Mouse (Mus musculus): Measurements from ENCODE around the gene Rpl37. TPM values are rescaled to one million over a fixed set of nuclear protein-coding genes. Genes with fewer than 3 reads are reported as not detected.

The Rpl37 gene
- total and polyA plus RNA-seq, 3 experiments = 646 to 1,787 (median 1,083) TPM

GRCm38 (mm10) chr15:5156355-5156754, 39.9 kb downstream of the Rpl37 start:
- Histone ChIP-seq H3K27me3 (replicated peaks) (no peaks in the 10 kb centered on the region), H3K9me3 (replicated peaks; ENCODE audit: low read length) (no peaks in the 10 kb centered on the region), H3K4me3 (replicated peaks in 1 of 3; ENCODE audit: low read depth in 2 of 3, low read length in 2 of 3, poor library complexity in 1 of 3) (no peak overlapping the region), H3K4me1 (ENCODE audit: control insufficient read depth in 1 of 2, insufficient read depth in 2 of 2) (peaks cover 3 to 57% of the 10 kb centered on the region in 2 experiments; a peak in 3 of 4 replicates), H3K79me2 (replicated peaks; ENCODE audit: control insufficient read depth, extremely low read depth, insufficient read depth, poor library complexity, severe bottlenecking) (peaks cover 40% of the 10 kb centered on the region), H3K9ac (ENCODE audit: insufficient read depth, low read depth) (no peak overlapping the region), H3K27ac (ENCODE audit: insufficient read depth, low read depth) (no peak overlapping the region), H3K4me2 (ENCODE audit: insufficient read depth, low read depth, poor library complexity, severe bottlenecking) (no peak overlapping the region), H3K36me3 (replicated peaks in 1 of 2; ENCODE audit: control insufficient read depth in 1 of 2, insufficient read depth in 1 of 2, low read length in 1 of 2) (peaks cover 12 to 26% of the 10 kb centered on the region in 2 experiments)
- in situ Hi-C loops (cut with MboI; ENCODE audit: low pct_ligation_motif_present, low pct_unique_long_range_greater_than_20kb, low sequenced_read_pairs) (no loop called here), dilution Hi-C loops (cut with MboI; ENCODE audit: extremely low pct_ligation_motif_present, extremely low pct_unique_long_range_greater_than_20kb, low sequenced_read_pairs) (no loop called here)
- TF ChIP-seq MAFK (IDR thresholded peaks at IDR 0.05; ENCODE audit: insufficient replicate concordance, low read length) = 0 out of 2 replicates have a peak, but pooled peaks have one; percentile 18
- TF ChIP-seq MAZ (IDR thresholded peaks at IDR 0.05; ENCODE audit: low read depth, low read length) = no peak
- no peak for DNase-seq (ENCODE audit: extremely low read depth)

GRCm38 (mm10) chr15:5157386-5157785, 40.9 kb downstream of the Rpl37 start:
- no peaks in the 10 kb centered on the region for H3K9me3 ChIP-seq (replicated peaks; ENCODE audit: low read length)
- H3K4me1 ChIP-seq (ENCODE audit: control insufficient read depth in 1 of 2, insufficient read depth in 2 of 2) = peaks cover 3 to 54% of the 10 kb centered on the region in 2 experiments; a peak in 3 of 4 replicates
- no peak overlapping the region for H3K9ac ChIP-seq (ENCODE audit: insufficient read depth, low read depth)
- no peak overlapping the region for H3K27ac ChIP-seq (ENCODE audit: insufficient read depth, low read depth)
- no peak overlapping the region for H3K4me2 ChIP-seq (ENCODE audit: insufficient read depth, low read depth, poor library complexity, severe bottlenecking)
- TF ChIP-seq MYC (IDR thresholded peaks at IDR 0.05; ENCODE audit: low read depth, low read length) = no peak
- H3K4me3 ChIP-seq (replicated peaks in 1 of 3; ENCODE audit: low read depth in 2 of 3, low read length in 2 of 3, poor library complexity in 1 of 3) = no peak overlapping the region
- no peaks in the 10 kb centered on the region for H3K27me3 ChIP-seq (replicated peaks)
- H3K36me3 ChIP-seq (replicated peaks in 1 of 2; ENCODE audit: control insufficient read depth in 1 of 2, insufficient read depth in 1 of 2, low read length in 1 of 2) = peaks cover 22 to 27% of the 10 kb centered on the region in 2 experiments
- in situ Hi-C loops (cut with MboI; ENCODE audit: low pct_ligation_motif_present, low pct_unique_long_range_greater_than_20kb, low sequenced_read_pairs) (no loop called here), dilution Hi-C loops (cut with MboI; ENCODE audit: extremely low pct_ligation_motif_present, extremely low pct_unique_long_range_greater_than_20kb, low sequenced_read_pairs) (no loop called here)
- H3K79me2 ChIP-seq (replicated peaks; ENCODE audit: control insufficient read depth, extremely low read depth, insufficient read depth, poor library complexity, severe bottlenecking) = peaks cover 32% of the 10 kb centered on the region
- no peak for DNase-seq (ENCODE audit: extremely low read depth)

GRCm38 (mm10) chr15:5158827-5159226, 42.4 kb downstream of the Rpl37 start:
- Histone ChIP-seq H3K4me1 (ENCODE audit: control insufficient read depth in 1 of 2, insufficient read depth in 2 of 2) (peaks cover 3 to 50% of the 10 kb centered on the region in 2 experiments; a peak in 3 of 4 replicates), H3K9ac (ENCODE audit: insufficient read depth, low read depth) (no peak overlapping the region), H3K9me3 (replicated peaks; ENCODE audit: low read length) (no peaks in the 10 kb centered on the region), H3K4me2 (ENCODE audit: insufficient read depth, low read depth, poor library complexity, severe bottlenecking) (no peak overlapping the region), H3K4me3 (replicated peaks in 1 of 3; ENCODE audit: low read depth in 2 of 3, low read length in 2 of 3, poor library complexity in 1 of 3) (no peak overlapping the region), H3K27ac (ENCODE audit: insufficient read depth, low read depth) (no peak overlapping the region), H3K36me3 (replicated peaks in 1 of 2; ENCODE audit: control insufficient read depth in 1 of 2, insufficient read depth in 1 of 2, low read length in 1 of 2) (peaks cover 32 to 37% of the 10 kb centered on the region in 2 experiments), H3K27me3 (replicated peaks) (no peaks in the 10 kb centered on the region), H3K79me2 (replicated peaks; ENCODE audit: control insufficient read depth, extremely low read depth, insufficient read depth, poor library complexity, severe bottlenecking) (peaks cover 27% of the 10 kb centered on the region)
- dilution Hi-C loops (cut with MboI; ENCODE audit: extremely low pct_ligation_motif_present, extremely low pct_unique_long_range_greater_than_20kb, low sequenced_read_pairs) (no loop called here), in situ Hi-C loops (cut with MboI; ENCODE audit: low pct_ligation_motif_present, low pct_unique_long_range_greater_than_20kb, low sequenced_read_pairs) (no loop called here)
- TF ChIP-seq CHD2 (IDR thresholded peaks at IDR 0.05; ENCODE audit: low read length) = no peak
- no peak for TF ChIP-seq BHLHE40 (IDR thresholded peaks at IDR 0.05; ENCODE audit: low read depth, low read length)
- TF ChIP-seq KAT2A (IDR thresholded peaks at IDR 0.05; ENCODE audit: insufficient replicate concordance, low read length) = no peak
- no peak for TF ChIP-seq USF2 (conservative IDR thresholded peaks at IDR 0.05; ENCODE audit: low read depth, low read length)
- no peak for TF ChIP-seq CHD1 (IDR thresholded peaks at IDR 0.05; ENCODE audit: low read depth, low read length)
- no peak for TF ChIP-seq MEF2A (IDR thresholded peaks at IDR 0.05; ENCODE audit: borderline replicate concordance, low read depth, low read length)
- no peak for TF ChIP-seq NRF1 (IDR thresholded peaks at IDR 0.05; ENCODE audit: low read depth, low read length)
- no peak for TF ChIP-seq MXI1 (IDR thresholded peaks at IDR 0.05; ENCODE audit: low read depth, low read length)
- TF ChIP-seq NELFE (IDR thresholded peaks at IDR 0.05; ENCODE audit: low read depth, low read length) = no peak
- no peak for TF ChIP-seq TCF12 (IDR thresholded peaks at IDR 0.05; ENCODE audit: low read depth, low read length)
- no peak for TF ChIP-seq JUN (IDR thresholded peaks at IDR 0.05; ENCODE audit: insufficient read depth, low read depth, low read length)
- TF ChIP-seq ETS1 (conservative IDR thresholded peaks at IDR 0.05; ENCODE audit: low read depth, low read length) = no peak
- no peak for TF ChIP-seq CTCF (conservative IDR thresholded peaks at IDR 0.05 in 1 of 2, IDR thresholded peaks at IDR 0.05 in 1 of 2; ENCODE audit: low read depth in 2 of 2, low read length in 2 of 2)
- no peak for TF ChIP-seq PAX5 (IDR thresholded peaks at IDR 0.05; ENCODE audit: low read length)
- no peak for DNase-seq (ENCODE audit: extremely low read depth)

All from CH12.LX (cell line).